Mouse (Mus musculus): Measurements from ENCODE around the gene Lrrtm1.

The Lrrtm1 gene

GRCm38 (mm10) chr6:77242601-77243406 lies at the start of gene Lrrtm1:
TSS of gene Lrrtm1 (plus strand) at chr6:77242689.
- DNase-seq (ENCODE audit: low read depth, low spot score): no peak

GRCm38 (mm10) chr6:77196650-77197049 lies 45.8 kb upstream of the Lrrtm1 start:
- no peak for DNase-seq (ENCODE audit: low read depth, low spot score)

- DNase-seq (ENCODE audit: low read depth, low spot score): no peak
Measured at GRCm38 (mm10) chr6:77199375-77199774, 43.1 kb upstream of the Lrrtm1 start.

- DNase-seq (ENCODE audit: low read depth, low spot score): no peak
Measured at GRCm38 (mm10) chr6:77209183-77209582, 33.3 kb upstream of the Lrrtm1 start.

- DNase-seq (ENCODE audit: low read depth, low spot score): no peak
Measured at GRCm38 (mm10) chr6:77209929-77210328, 32.6 kb upstream of the Lrrtm1 start.

GRCm38 (mm10) chr6:77213757-77214409 lies 28.6 kb upstream of the Lrrtm1 start:
- no peak for DNase-seq (ENCODE audit: low read depth, low spot score)

GRCm38 (mm10) chr6:77215322-77215721 lies 27.2 kb upstream of the Lrrtm1 start:
- DNase-seq (ENCODE audit: low read depth, low spot score): no peak

- no peak for DNase-seq (ENCODE audit: low read depth, low spot score)
Measured at GRCm38 (mm10) chr6:77218875-77219274, 23.6 kb upstream of the Lrrtm1 start.

- DNase-seq (ENCODE audit: low read depth, low spot score): no peak
Measured at GRCm38 (mm10) chr6:77220776-77221175, 21.7 kb upstream of the Lrrtm1 start.

- no peak for DNase-seq (ENCODE audit: low read depth, low spot score)
Measured at GRCm38 (mm10) chr6:77222849-77223638, 19.4 kb upstream of the Lrrtm1 start.

- no peak for DNase-seq (ENCODE audit: low read depth, low spot score)
Measured at GRCm38 (mm10) chr6:77240426-77240825, 2.1 kb upstream of the Lrrtm1 start.

- no peak for DNase-seq (ENCODE audit: low read depth, low spot score)
Measured at GRCm38 (mm10) chr6:77243541-77244231, 1.2 kb downstream of the Lrrtm1 start.

GRCm38 (mm10) chr6:77253480-77253879 lies 11.0 kb downstream of the Lrrtm1 start:
- DNase-seq (ENCODE audit: low read depth, low spot score): no peak

GRCm38 (mm10) chr6:77256348-77256747 lies 13.9 kb downstream of the Lrrtm1 start:
- DNase-seq (ENCODE audit: low read depth, low spot score): no peak

GRCm38 (mm10) chr6:77257358-77258105 lies 15.0 kb downstream of the Lrrtm1 start:
- no peak for DNase-seq (ENCODE audit: low read depth, low spot score)

GRCm38 (mm10) chr6:77265163-77265562 lies 22.7 kb downstream of the Lrrtm1 start:
- DNase-seq (ENCODE audit: low read depth, low spot score): no peak

GRCm38 (mm10) chr6:77278794-77279193 lies 36.3 kb downstream of the Lrrtm1 start:
- no peak for DNase-seq (ENCODE audit: low read depth, low spot score)

- DNase-seq (ENCODE audit: low read depth, low spot score): no peak
Measured at GRCm38 (mm10) chr6:77286317-77286716, 43.8 kb downstream of the Lrrtm1 start.

GRCm38 (mm10) chr6:77288402-77288801 lies 45.9 kb downstream of the Lrrtm1 start:
- DNase-seq (ENCODE audit: low read depth, low spot score): no peak

- no peak for DNase-seq (ENCODE audit: low read depth, low spot score)
Measured at GRCm38 (mm10) chr6:77291415-77291814, 48.9 kb downstream of the Lrrtm1 start.

- no peak for DNase-seq (ENCODE audit: low read depth, low spot score)
Measured at GRCm38 (mm10) chr6:77301305-77301704, 58.8 kb downstream of the Lrrtm1 start.

Data from CD4-positive helper T cell, adult 2 months (primary cell).